Mouse (Mus musculus) inflammation-experienced regulatory T-cells, adult 6 months (primary cell): ENCODE results near the gene Tmem210. TPM values are rescaled to one million over a fixed set of nuclear protein-coding genes. Genes with fewer than 3 reads are reported as not detected.

Source experiments
- ATAC-seq: one replicate; pipeline ENCODE4 v1.8.0; 2017
- polyA plus RNA-seq, 3 experiments: library from polyadenylated mRNA; unstranded; fragments of 100-300 nt; shearing (Covaris generic); gene quantifications; one replicate each; pipeline ENCODE4 v1.2.1; 2017

Gene Tmem210
- polyA plus RNA-seq, 3 experiments from 2014 or later, result not detected

DNA sequence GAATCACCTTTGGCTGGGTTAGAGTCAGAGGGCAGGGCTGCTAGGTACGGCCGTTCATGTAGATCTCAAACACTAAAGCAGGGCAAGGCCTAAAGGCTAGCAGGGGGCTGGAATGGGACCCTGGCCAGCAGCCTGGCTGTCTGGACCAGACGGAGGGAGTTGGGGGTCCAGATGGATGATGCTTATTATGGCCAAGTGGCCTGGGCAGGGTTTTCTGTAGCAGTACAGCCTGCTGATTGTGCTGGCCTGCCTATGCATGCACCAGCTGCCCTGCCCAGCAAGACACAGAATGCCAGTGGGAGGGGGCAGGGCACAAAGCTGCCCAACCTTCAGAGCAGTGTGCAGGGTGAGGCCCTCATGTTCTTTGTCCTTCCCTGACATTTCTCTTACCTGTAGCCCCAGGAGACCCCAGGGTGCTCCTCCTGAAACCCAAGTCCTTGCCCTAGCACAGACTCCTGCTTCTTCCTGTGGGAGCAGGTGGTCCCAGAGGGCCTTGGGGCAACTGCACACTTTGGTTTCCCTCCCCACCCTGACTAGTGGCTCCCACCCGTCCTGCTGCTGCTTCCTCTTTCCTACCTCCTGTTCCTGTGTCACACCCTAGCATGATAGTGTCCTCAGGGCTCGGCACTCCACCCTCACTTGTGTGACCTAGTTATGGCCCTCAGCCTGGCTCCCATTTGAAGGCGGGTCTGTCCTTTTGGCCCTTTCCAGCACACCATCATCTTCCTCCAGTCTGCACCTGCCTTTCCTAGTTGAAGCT is 21.9 kb upstream of the Tmem210 start:
- no peak for ATAC-seq

DNA sequence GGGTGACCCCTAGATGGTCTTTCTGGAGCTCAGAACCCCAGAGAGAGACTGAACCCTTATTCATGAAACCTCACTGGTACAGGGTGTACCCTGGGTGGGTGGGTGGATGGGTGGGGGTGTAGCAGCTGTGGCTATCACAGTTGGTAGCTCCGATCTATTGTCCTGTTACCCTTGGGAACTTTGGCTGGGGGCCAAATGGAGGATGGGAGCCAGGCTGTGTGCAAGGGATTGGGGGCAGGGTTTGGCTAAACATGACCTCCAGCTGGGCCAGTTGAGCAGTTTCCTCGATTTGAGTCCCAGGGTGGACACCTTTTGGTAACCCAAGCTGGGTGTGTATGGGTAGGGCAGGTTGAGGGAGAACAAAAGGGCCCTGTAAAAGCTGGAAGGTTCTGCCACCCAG is 21.2 kb upstream of the Tmem210 start:
- no peak for ATAC-seq

DNA sequence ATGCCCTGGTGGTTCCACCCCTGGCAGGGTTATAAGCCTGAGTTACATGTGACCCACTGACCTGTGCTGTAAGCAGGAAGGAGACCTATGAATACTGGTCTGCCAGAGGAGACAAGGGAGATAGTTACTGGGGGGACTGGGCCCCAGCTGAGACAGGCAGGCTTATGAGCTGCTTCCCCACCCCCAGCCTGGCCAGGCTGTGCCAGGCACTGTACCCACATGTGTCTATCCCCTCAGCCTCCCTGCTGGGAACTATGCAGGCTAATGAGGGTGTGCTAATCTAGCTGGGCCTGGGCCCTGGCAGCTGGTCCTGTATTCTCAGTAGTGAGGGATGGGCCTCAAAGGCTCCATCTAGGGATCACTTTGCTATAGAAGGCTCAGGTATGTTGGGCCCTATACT is 20.7 kb upstream of the Tmem210 start:
- no peak for ATAC-seq

DNA sequence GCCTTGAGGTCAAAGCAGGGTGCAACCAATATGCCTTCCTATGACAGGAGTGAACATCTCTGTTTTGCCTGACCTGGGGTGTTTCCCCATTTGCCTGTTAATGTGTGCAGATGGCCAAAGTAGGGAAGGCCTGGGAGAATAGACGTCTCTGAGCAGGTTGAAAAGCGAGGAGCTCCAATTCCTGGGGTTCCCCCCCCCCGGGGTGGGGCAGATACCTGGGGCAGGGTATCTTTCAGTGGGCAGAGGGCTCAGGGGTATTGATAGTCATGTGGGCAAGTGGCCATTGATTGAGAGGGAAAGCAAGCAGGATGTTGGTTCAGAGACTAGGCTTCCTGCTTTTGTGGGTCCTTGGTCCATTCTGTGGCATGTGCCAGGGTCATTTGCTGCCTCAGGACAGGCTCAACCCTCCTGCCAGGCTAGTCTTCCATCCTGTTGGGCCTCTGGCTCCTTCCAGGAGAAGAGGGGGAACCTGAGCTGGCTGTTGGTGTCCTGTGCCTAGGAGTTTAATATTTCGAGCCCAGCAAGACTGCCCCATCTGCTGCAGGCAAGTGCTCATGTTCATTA is 20.1 kb upstream of the Tmem210 start:
- no peak for ATAC-seq

DNA sequence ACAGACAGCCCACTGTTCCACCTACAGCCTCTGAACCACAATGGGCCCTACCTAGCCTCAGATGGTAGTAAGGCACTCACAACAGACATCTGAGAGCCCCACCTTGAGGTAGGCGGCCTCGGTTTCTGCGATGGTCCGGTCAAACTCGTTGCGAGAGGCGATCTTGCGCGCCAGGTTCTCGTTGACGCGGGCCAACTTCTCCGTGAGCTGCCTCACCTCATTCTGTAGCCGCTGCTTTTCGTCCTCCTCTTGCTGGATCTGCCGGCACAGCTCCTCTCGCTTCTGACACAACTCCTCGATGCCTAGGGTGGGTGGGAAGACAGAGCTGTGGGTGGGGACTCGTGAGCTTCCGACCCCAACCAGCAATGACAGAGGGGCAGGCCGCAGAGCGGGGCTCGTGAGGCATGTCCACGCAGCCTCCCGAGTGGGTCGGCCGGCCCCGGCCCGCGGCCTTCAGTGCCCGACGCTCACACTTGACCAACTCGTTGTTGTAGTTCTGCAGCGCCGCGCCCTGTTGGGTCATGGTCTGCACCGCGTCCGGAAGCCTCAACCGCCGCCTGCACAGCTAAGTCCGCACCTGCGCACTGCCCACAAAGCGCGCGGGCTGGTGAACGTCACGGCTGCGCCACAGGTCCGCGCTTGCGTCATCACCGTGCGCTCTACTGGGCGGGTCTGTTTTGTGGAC is 16.0 kb upstream of the Tmem210 start, which contains the start of the genes Ssna1 and Anapc2:
Gene Ssna1 (minus strand): TSS at position 612 of the 685 bp plus-strand sequence.
Gene Anapc2 (plus strand): TSS at position 652 of the 685 bp plus-strand sequence.
- ATAC-seq, result peak; percentile 93

DNA sequence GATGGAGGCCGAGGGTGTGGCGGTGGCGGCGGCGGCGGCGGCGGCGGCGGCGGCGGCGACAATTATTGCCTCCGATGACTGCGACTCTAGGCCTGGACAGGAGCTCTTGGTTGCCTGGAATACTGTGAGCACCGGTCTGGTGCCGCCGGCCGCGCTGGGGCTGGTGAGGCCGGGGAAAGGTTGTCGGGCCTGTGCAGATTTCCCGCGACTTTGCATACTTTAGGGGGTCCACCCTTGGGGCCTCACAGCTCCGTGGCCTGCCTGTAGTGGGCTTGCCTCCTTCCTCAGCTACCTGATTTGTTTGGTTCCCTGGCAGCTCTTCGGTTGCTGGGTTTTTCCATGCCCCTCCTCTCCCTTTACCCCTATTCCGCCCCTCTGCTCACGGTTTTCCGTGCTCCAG is 15.4 kb upstream of the Tmem210 start:
- peak; percentile 2 for ATAC-seq

DNA sequence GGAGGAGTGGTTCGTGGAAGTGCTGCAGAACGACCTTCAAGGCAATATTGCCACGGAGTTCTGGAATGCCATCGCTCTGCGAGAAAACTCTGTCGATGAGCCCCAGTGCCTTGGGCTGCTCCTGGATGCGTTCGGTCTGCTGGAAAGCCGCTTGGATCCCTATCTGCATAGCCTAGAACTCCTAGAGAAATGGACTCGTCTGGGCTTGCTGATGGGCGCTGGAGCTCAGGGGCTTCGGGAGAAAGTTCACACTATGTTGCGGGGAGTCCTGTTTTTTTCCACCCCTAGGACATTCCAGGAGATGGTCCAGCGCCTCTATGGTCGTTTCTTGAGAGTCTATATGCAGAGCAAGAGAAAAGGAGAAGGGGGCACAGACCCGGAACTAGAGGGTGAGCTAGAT is 14.9 kb upstream of the Tmem210 start:
- no peak for ATAC-seq

DNA sequence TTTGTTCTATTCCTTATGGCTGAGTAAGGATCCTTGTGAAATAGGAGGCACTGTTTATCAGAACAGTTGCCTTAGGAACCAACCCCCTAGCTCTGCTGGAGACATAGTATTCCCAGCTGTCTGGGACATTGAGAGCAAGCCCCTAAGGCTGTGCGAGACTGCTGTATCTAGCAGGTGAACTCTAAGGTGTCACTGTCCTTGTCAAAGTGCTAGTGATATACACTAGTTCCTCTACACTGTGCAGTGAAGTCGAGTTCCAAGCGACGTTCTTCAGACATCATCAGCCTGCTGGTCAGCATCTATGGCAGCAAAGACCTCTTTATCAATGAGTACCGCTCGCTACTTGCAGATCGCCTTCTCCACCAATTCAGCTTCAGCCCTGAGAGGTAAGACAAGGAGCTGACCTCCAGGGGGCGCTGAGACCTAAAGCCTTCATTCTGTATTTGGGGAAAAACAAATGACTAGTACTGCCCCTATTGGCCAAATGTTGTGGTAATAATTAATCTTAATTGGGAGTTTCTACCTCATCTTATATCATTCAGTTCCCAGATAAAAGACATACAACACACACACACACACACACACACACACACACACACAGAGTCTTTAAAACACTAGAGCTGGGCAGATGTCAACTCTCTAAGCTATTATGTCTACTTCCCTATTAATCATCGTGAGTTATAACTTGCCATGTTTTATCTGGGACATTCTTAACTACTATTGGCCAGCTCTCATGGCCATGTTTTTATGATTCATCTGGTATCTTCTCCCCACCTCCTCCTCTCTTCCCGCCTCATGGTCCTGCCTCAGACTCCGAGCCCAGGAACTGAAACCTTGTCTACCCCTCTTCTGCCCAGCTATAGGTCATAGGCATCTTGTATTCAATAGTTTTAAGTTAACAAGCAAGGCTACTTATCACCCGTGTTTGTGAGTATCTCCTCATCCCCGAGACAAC is 8.7 kb upstream of the Tmem210 start:
- ATAC-seq, result peak; percentile 61

DNA sequence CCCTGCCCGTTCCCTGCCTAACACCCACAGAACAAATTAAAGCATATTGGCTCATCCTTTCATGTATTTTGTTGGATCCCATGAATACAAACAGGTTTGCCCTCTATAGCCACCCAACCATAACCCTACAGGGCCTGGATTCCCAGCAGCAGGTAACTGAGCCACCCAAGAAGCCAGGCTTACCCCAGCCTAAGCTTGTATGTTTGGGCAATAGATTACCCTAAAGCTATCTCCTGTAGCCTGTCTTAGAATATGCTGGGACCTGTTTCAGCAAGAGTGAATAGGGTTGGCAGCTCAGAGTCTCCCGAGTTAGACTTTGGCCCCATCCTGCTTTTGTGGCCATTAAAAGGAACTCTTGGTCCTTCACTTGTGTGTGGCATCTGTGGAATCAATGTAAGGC is 2.4 kb upstream of the Tmem210 start:
- no peak for ATAC-seq

DNA sequence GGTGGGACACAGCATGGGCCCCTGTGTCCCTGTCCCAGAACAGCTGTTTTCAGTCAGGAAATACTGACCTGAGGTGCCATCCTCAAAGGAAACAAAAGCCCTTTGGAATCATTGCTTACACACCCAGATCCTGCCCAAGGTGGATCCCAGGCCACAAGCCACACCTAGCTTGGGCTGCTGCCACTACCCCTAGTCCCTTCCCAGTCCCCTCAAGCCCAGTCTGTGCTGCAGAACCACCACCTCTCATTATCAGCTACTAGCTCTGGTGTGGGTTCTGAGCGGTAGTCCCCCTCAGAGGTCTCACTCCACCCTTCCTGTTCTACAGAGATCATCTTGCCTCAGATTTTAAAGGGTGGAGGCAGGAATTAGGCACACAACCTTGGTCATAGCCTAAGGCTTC is 1.6 kb upstream of the Tmem210 start:
- ATAC-seq, result no peak

DNA sequence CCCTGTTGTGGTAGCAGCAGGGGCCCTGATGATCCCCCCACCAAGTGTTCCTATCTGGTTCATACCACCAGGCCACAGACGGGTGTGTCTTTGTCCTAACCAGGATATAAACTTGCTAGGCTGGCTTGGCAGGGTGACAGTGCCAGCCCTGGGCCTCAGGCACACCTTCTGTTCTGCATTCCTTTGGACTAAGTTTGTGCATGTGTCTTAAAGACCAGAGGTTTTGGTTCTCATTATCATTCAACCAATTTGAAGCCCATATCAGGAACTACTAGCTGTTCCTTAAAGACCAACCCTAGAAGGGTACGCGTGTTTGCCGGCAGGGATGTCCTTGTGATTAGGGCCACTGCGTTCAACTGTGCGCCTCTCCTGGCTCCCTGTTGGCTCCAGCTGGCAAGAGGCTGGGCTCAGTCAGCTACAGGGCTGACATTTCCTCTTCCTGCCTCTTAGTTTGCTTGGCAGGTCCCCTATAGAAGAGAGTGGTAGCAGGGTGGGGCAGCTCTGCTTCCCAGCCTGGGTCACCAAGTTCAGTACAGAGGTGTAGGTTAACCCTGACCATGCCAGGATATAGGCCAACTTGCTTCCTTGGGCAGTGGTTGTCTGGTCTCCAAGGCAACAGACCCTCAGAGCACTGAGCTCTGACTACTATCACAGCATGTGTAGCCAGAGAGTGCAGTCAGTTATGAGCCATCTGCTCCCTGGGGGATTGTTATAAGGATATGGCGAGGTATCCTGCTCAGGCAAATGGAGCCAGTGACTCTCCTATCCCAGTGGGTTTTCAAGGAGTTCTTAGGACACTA is 908 bp upstream of the Tmem210 start:
- ATAC-seq, result no peak

DNA sequence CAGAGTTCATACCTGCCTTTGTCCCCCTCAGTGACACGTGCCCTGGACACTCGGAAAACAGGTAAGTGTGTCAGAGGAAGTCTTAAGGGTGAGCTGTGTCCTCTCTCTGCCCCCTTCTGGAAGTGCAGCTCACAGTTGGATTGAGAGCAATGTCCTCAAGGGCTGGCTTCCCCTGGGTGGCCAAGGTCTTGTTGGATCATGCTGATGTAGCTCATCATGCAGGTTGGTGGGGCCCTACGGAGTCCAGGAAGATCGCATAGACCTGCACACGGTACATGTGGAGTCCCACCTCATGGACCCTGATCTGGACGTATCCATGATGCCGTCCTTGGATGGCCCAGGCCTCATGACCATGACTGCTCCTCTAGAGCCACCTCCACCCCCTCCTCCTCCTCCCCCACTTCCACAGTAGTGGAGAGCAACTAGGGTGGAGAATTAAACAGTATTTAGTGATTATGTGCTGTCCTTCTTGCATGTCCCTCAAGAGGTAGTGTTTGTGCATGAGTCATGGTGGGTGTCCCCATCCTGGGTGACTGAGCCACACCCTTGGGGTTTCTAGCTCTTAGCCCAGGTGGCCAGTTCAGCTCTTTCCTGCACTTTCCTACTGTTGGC is 895 bp downstream of the Tmem210 start:
- no peak for ATAC-seq

DNA sequence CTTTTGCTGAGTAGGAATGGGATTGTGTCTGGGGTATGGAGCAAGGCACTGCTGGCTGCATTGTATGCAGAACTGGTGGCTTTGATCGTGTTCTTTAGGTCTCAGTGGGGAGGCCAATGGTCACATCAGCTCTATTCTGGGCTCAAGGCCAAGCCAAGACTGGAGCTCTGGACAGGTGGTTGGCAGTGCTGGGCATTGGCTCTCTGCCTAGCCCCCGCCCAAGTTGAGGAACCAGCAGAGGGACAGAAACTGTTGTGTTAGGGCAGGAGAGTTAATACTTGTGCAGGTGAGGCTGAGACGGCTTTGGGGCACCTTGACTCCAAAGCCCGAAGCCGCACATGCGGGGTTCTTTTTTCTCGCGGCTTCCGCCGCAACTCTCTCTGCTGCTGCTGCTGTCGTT is 1.7 kb downstream of the Tmem210 start, which contains the start of gene Lrrc26:
Gene Lrrc26 (plus strand): TSS at position 265 of the 400 bp plus-strand sequence.
- no peak for ATAC-seq

DNA sequence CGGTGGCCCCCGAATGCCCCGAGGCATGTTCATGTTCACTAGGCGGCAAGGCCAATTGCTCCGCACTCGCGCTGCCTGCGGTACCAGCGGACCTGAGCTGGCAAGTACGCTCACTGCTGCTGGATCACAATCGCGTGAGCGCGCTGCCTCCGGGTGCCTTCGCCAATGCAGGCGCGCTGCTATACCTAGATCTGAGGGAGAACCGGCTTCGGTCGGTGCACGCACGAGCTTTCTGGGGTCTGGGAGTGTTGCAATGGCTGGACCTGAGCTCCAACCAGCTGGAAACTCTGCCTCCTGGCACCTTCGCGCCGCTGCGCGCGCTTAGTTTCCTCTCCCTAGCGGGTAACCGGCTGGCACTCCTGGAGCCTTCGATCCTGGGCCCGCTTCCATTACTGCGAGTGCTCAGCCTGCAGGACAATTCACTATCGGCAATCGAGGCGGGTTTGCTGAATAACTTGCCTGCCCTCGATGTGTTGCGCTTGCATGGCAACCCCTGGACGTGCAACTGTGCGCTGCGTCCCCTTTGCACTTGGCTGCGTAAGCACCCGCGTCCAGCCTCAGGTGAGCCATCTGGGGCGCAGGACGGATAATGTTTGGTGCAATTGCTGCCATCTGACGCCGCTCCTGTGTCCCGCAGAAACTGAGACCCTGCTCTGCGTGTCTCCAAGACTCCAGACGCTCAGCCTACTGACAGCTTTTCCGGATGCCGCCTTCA is 2.3 kb downstream of the Tmem210 start:
- no peak for ATAC-seq

DNA sequence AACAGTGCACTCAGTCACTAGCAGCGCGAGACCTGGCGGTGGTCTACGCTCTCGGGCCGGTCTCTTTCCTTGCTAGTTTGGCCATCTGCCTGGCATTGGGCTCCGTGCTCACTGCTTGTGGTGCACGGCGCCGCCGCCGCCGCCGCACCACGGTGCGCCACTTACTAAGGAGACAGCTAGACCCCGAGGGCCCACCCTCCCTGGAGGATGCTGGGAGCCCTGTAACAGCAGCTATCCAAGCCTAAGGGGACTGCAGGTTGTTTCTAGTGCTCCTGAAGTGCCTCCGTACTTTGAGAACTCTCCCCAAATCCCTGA is 2.8 kb downstream of the Tmem210 start:
- no peak for ATAC-seq

DNA sequence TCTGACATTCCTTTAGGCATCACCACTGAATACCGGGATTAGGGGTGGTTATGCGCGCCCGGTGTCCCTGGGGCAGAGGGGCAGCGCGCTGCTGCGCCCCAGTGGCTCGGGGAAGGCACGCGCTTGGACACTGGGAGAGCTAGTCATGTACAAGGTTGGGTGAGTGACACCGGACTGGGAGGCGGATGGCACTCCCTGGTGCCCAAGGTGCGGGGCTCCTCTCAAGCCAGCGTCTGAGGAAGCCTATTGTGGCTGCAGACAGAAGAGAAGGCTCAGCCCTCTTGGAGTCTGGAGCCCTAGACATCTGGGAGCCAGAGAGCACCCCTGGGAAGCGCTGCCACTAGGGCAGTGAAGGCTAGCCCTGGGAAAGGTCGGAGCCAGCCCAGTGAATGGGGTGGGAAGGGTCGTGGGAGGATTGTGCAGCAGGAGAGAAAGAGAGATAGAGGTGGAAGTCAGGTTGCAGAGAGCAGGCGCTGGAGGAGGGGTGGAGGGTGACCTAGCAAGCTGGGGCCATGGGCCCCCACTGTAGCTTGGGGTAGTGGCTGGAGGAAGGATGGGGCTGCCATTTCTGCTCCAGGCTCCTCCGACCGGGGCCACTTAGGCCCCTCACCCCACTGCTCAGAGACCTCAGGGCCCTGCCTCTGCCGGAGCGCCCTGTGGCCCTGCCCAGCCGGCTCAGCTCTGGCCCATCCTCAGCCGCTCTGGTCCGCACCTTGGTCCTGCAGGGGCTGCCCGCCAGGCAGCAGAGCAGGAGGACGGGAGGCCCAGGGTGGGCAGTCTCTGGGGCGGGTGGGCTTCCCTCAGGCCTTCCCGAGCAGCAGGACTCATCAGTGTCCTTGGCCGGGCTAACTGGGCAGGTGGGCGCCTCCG is 3.5 kb downstream of the Tmem210 start:
- no peak for ATAC-seq

DNA sequence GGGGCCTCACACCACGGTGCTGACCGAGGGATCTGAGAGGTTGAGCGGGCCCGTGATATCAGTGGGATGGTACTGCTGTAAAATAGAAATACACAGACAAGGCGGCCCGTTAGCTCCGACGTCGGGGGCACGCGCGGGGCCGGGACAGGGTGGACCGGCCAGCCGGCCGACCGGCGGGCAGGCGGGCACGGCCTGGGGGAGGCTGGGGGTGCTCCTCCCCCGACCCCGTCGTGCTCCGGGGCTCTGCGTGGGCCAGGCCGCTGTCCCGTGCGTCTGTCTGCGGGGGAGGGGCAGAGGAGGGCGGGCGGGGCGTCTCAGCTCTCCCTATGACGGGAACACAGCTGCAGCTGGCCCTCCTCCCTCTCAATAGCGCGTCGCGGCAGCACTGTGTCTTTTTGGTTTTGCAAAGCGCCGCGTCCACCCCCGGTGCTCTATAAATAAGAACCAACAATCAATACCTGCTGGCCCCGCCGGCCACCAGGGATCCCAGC is 4.2 kb downstream of the Tmem210 start:
- ATAC-seq, result no peak

DNA sequence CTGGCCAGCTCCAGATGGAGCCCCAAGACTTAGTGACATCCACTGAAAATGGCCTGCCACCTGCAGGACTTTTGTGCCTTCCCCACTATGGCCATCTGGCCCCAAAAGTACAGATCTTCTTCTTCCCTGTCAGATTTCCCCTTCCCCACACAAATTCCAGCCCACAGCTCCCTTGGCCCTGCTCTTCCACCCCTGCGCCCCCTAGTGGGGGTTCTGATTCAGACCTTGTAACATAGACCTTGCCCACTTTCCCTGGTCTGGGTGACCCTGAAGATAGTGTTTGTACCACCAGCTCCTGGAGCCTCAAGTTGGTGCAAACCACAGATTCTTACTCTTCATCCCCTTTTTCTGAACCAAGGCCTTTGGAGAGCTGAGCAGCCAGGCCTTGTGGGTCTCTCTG is 4.9 kb downstream of the Tmem210 start:
- ATAC-seq, result peak; percentile 46

DNA sequence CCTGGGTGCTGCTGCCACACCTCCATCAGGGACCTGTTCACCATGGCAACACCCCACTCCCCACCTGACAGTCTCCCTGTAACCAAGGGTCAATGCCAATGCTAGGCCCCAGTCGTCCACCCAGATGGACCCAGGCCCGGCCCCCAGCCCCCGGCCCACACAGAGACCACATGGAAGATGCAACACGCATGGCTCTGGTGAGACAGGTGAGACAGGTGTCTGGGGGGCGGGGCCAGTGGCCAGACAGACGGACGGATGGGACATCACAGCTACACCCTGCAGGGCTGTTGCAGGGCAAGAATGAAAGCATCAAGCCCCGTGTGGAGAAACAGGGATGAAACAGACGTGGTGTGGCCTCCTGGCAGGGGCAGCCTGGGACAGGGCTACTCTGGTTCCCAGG is 5.8 kb downstream of the Tmem210 start:
- no peak for ATAC-seq

DNA sequence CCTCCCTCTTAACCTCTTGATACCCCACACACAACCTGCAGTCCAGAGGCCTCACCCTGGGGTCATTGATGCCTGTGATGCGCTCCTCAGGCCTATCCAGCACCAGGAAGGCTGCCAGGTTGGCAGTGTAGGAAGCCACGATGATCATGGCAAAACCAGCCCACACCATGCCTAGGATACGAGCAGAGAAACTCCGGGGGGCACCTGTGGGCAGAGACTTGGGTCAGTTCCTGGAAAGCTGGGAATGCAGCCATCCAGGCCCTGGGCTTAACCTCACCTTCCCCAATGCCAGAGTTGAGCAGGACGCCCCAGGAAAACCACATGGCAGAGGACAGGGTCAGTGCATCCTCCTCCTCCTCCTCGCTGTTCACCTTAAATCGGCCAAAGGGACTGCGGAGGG is 9.1 kb downstream of the Tmem210 start:
- ATAC-seq, result no peak
